Mouse (Mus musculus): Measurements from ENCODE around the gene Arhgef10l. TPM values are rescaled to one million over a fixed set of nuclear protein-coding genes. Genes with fewer than 3 reads are reported as not detected.
A peak's percentile ranks its signal among the peaks of the same experiment; 100 is the strongest.
"Not testable (repeated sequence)": the region's sequence is repeated elsewhere in the genome, so short reads cannot be mapped to it uniquely, and the experiment has no call there.

The Arhgef10l gene
- polyA plus RNA-seq, 1 experiment from 2014 or later: 15.8 TPM

DNA sequence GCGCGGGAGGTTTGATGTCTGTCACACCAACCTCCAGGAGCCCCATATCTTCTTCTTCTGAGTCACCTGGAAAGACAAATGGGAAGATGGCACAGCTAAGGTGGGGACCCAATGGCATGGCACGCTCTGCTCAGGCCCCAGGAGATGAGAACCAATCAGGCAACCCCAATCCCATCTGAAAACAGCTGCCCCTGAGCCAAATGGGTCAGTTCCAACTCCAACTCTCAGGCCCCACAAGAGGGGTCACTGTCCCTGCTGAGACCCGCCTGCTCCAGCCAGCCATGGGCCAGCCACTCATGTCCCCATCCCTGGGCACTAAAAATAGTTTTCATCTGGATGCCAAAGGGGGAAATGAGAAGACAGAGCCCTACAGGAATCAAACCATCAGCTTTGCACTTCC lies 84.9 kb downstream of the Arhgef10l start:
- 91% methylated on average over 4 of the region's 4 CpGs for WGBS
- no peak overlapping the region for H3K4me3 ChIP-seq (ENCODE audit: low read length)
- peak overlapping the region; percentile 56; the same call in 1 of the 2 replicates for H3K27ac ChIP-seq (ENCODE audit: low read length)
- no peaks in the 10 kb centered on the region for H3K9me3 ChIP-seq (ENCODE audit: control insufficient read depth, low read length)
- H3K9ac ChIP-seq (ENCODE audit: low read length): no peak overlapping the region
- H3K4me1 ChIP-seq (replicated peaks; ENCODE audit: control insufficient read depth, insufficient read depth, low read length): peaks cover 6% of the 10 kb centered on the region
- peak; percentile 23; the same call in 1 of the 2 replicates for ATAC-seq (ENCODE audit: low read depth)
- 0 out of 2 replicates have a peak overlapping the region, but pooled peaks have one; percentile 4 for H3K4me2 ChIP-seq (ENCODE audit: low read depth, low read length)
- H3K27me3 ChIP-seq (ENCODE audit: control insufficient read depth, insufficient read depth, low read depth, low read length): no peaks in the 10 kb centered on the region
- H3K36me3 ChIP-seq (ENCODE audit: control insufficient read depth, insufficient read depth, low read length): peaks cover 11% of the 10 kb centered on the region

- Histone ChIP-seq H3K9me3 (ENCODE audit: control insufficient read depth, low read length) (no peaks in the 10 kb centered on the region), H3K4me3 (ENCODE audit: low read length) (no peak overlapping the region), H3K36me3 (ENCODE audit: control insufficient read depth, insufficient read depth, low read length) (peaks cover 11% of the 10 kb centered on the region), H3K27ac (ENCODE audit: low read length) (no peak overlapping the region), H3K4me1 (replicated peaks; ENCODE audit: control insufficient read depth, insufficient read depth, low read length) (peaks cover 6% of the 10 kb centered on the region), H3K4me2 (ENCODE audit: low read depth, low read length) (no peak overlapping the region), H3K9ac (ENCODE audit: low read length) (no peak overlapping the region), H3K27me3 (ENCODE audit: control insufficient read depth, insufficient read depth, low read depth, low read length) (no peaks in the 10 kb centered on the region)
- WGBS: 75% methylated on average over 8 of the region's 8 CpGs
- no peak for ATAC-seq (ENCODE audit: low read depth)
These were observed 86.2 kb downstream of the Arhgef10l start for GRCm38 (mm10) chr4:140579576-140579975.

GRCm38 (mm10) chr4:140579149-140579548 lies 86.7 kb downstream of the Arhgef10l start:
- Histone ChIP-seq H3K27me3 (ENCODE audit: control insufficient read depth, insufficient read depth, low read depth, low read length) (no peaks in the 10 kb centered on the region), H3K4me3 (ENCODE audit: low read length) (no peak overlapping the region), H3K4me1 (replicated peaks; ENCODE audit: control insufficient read depth, insufficient read depth, low read length) (peaks cover 6% of the 10 kb centered on the region), H3K9ac (ENCODE audit: low read length) (no peak overlapping the region), H3K36me3 (ENCODE audit: control insufficient read depth, insufficient read depth, low read length) (peaks cover 11% of the 10 kb centered on the region), H3K4me2 (ENCODE audit: low read depth, low read length) (no peak overlapping the region), H3K9me3 (ENCODE audit: control insufficient read depth, low read length) (no peaks in the 10 kb centered on the region), H3K27ac (ENCODE audit: low read length) (no peak overlapping the region)
- ATAC-seq (ENCODE audit: low read depth): no peak
- 96% methylated on average over 13 of the region's 13 CpGs for WGBS

DNA sequence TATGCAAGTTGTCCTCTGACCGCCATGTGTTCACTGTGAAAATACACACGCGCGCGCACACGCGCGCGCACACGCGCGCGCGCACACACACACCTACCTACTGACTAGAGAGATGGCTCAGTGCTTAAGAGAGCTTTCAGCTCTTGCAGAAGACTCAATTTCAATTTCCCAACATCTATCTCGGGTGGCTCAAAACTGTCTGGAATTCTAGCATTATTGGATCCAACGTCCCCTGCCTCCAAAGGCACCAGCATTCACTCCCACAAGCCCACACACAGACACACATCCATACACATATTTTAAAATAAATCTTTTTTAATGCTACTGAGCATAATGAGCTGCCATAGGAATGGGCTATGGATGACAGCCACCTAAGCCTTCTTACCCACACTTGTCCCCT lies 89.2 kb downstream of the Arhgef10l start:
- no peak overlapping the region for H3K27ac ChIP-seq (ENCODE audit: low read length)

GRCm38 (mm10) chr4:140574863-140575262 lies 90.9 kb downstream of the Arhgef10l start:
- not testable (repeated sequence) for H3K4me2 ChIP-seq (ENCODE audit: low read depth, low read length); H3K4me1 ChIP-seq (replicated peaks; ENCODE audit: control insufficient read depth, insufficient read depth, low read length); H3K9ac ChIP-seq (ENCODE audit: low read length); H3K4me3 ChIP-seq (ENCODE audit: low read length); H3K27ac ChIP-seq (ENCODE audit: low read length); ATAC-seq (ENCODE audit: low read depth); H3K9me3 ChIP-seq (ENCODE audit: control insufficient read depth, low read length); H3K27me3 ChIP-seq (ENCODE audit: control insufficient read depth, insufficient read depth, low read depth, low read length)
- WGBS: 84% methylated on average over 7 of the region's 7 CpGs
- peaks cover 20% of the 10 kb centered on the region for H3K36me3 ChIP-seq (ENCODE audit: control insufficient read depth, insufficient read depth, low read length)

More for the DNA sequence above, 89.2 kb downstream of the Arhgef10l start:
- no peaks in the 10 kb centered on the region for H3K4me1 ChIP-seq (replicated peaks; ENCODE audit: control insufficient read depth, insufficient read depth, low read length)
- ATAC-seq (ENCODE audit: low read depth): no peak
- H3K9me3 ChIP-seq (ENCODE audit: control insufficient read depth, low read length): no peaks in the 10 kb centered on the region
- no peaks in the 10 kb centered on the region for H3K27me3 ChIP-seq (ENCODE audit: control insufficient read depth, insufficient read depth, low read depth, low read length)
- no peak overlapping the region for H3K4me2 ChIP-seq (ENCODE audit: low read depth, low read length)
- no peak overlapping the region for H3K9ac ChIP-seq (ENCODE audit: low read length)
- H3K36me3 ChIP-seq (ENCODE audit: control insufficient read depth, insufficient read depth, low read length): peaks cover 18% of the 10 kb centered on the region
- 98% methylated on average over 16 of the region's 16 CpGs for WGBS
- no peak overlapping the region for H3K4me3 ChIP-seq (ENCODE audit: low read length)

GRCm38 (mm10) chr4:140572376-140572775 lies 93.4 kb downstream of the Arhgef10l start:
- peaks cover 28% of the 10 kb centered on the region for H3K36me3 ChIP-seq (ENCODE audit: control insufficient read depth, insufficient read depth, low read length)
- WGBS: 83% methylated on average over 17 of the region's 17 CpGs
- H3K4me1 ChIP-seq (replicated peaks; ENCODE audit: control insufficient read depth, insufficient read depth, low read length): no peaks in the 10 kb centered on the region
- H3K9me3 ChIP-seq (ENCODE audit: control insufficient read depth, low read length): no peaks in the 10 kb centered on the region
- no peak overlapping the region for H3K9ac ChIP-seq (ENCODE audit: low read length)
- H3K27me3 ChIP-seq (ENCODE audit: control insufficient read depth, insufficient read depth, low read depth, low read length): no peaks in the 10 kb centered on the region
- no peak overlapping the region for H3K4me2 ChIP-seq (ENCODE audit: low read depth, low read length)
- no peak overlapping the region for H3K4me3 ChIP-seq (ENCODE audit: low read length)
- H3K27ac ChIP-seq (ENCODE audit: low read length): no peak overlapping the region
- no peak for ATAC-seq (ENCODE audit: low read depth)

DNA sequence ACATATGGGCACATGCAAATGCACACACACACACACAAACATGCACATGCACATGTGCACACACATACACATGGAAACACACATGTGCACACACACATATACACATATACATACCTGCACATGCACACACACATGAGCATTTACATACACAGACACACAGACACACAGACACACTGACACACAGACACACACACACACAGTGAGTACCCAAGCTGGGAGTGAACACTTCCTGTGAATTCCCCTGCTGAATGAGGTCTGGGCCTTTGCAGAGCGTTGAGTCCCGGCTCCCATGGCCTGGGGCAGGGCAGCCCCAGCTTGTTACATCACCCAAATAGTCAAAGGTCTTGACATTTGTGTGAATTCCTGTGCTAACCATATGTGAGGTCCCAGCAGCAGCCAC lies 96.4 kb downstream of the Arhgef10l start:
- Histone ChIP-seq H3K27me3 (ENCODE audit: control insufficient read depth, insufficient read depth, low read depth, low read length) (no peaks in the 10 kb centered on the region), H3K4me3 (ENCODE audit: low read length) (no peak overlapping the region), H3K27ac (ENCODE audit: low read length) (no peak overlapping the region), H3K36me3 (ENCODE audit: control insufficient read depth, insufficient read depth, low read length) (peaks cover 32% of the 10 kb centered on the region), H3K9ac (ENCODE audit: low read length) (no peak overlapping the region), H3K4me2 (ENCODE audit: low read depth, low read length) (no peak overlapping the region), H3K4me1 (replicated peaks; ENCODE audit: control insufficient read depth, insufficient read depth, low read length) (no peaks in the 10 kb centered on the region), H3K9me3 (ENCODE audit: control insufficient read depth, low read length) (no peaks in the 10 kb centered on the region)
- ATAC-seq (ENCODE audit: low read depth): no peak
- WGBS: 93% methylated on average over 2 of the region's 2 CpGs

- no peak overlapping the region for H3K9ac ChIP-seq (ENCODE audit: low read length)
- H3K27ac ChIP-seq (ENCODE audit: low read length): no peak overlapping the region
- H3K4me1 ChIP-seq (replicated peaks; ENCODE audit: control insufficient read depth, insufficient read depth, low read length): no peaks in the 10 kb centered on the region
- ATAC-seq (ENCODE audit: low read depth): no peak
- H3K27me3 ChIP-seq (ENCODE audit: control insufficient read depth, insufficient read depth, low read depth, low read length): no peaks in the 10 kb centered on the region
- 94% methylated on average over 11 of the region's 11 CpGs for WGBS
- H3K4me2 ChIP-seq (ENCODE audit: low read depth, low read length): no peak overlapping the region
- H3K9me3 ChIP-seq (ENCODE audit: control insufficient read depth, low read length): no peaks in the 10 kb centered on the region
- peaks cover 29% of the 10 kb centered on the region for H3K36me3 ChIP-seq (ENCODE audit: control insufficient read depth, insufficient read depth, low read length)
- no peak overlapping the region for H3K4me3 ChIP-seq (ENCODE audit: low read length)
These were observed 97.8 kb downstream of the Arhgef10l start for GRCm38 (mm10) chr4:140567911-140568480.

- ATAC-seq (ENCODE audit: low read depth): no peak
- 87% methylated on average over 14 of the region's 14 CpGs for WGBS
These were observed 99.0 kb downstream of the Arhgef10l start for GRCm38 (mm10) chr4:140566785-140567184.

DNA sequence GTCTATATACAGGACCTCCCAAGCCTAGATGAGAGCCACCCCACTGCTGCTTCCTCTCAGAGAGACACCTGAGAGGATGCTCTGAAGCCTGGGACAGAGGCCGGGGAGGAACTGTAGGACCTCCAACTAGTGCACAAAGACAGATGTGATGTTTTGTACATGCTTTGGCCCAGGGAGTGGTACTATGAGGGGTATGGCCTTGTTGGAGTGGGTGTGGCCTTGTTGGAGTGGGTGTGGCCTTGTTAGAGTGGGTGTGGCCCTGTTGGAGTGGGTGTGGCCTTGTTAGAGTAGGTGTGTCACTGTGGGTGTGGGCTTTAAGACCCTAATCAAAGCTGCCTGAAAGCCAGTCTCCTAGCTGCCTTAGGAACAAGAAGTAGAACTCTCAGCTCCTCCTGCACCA lies 101.4 kb downstream of the Arhgef10l start:
- not testable (repeated sequence) for H3K27me3 ChIP-seq (ENCODE audit: control insufficient read depth, insufficient read depth, low read depth, low read length); H3K9ac ChIP-seq (ENCODE audit: low read length); H3K27ac ChIP-seq (ENCODE audit: low read length); ATAC-seq (ENCODE audit: low read depth); H3K4me2 ChIP-seq (ENCODE audit: low read depth, low read length); H3K4me1 ChIP-seq (replicated peaks; ENCODE audit: control insufficient read depth, insufficient read depth, low read length); H3K9me3 ChIP-seq (ENCODE audit: control insufficient read depth, low read length); H3K4me3 ChIP-seq (ENCODE audit: low read length)
- peaks cover 40% of the 10 kb centered on the region for H3K36me3 ChIP-seq (ENCODE audit: control insufficient read depth, insufficient read depth, low read length)
- 96% methylated on average over 1 of the region's 1 CpGs for WGBS

More at GRCm38 (mm10) chr4:140566785-140567184, 99.0 kb downstream of the Arhgef10l start:
- Histone ChIP-seq H3K4me1 (replicated peaks; ENCODE audit: control insufficient read depth, insufficient read depth, low read length) (no peaks in the 10 kb centered on the region), H3K27me3 (ENCODE audit: control insufficient read depth, insufficient read depth, low read depth, low read length) (no peaks in the 10 kb centered on the region), H3K27ac (ENCODE audit: low read length) (no peak overlapping the region), H3K9me3 (ENCODE audit: control insufficient read depth, low read length) (peaks cover 3% of the 10 kb centered on the region), H3K9ac (ENCODE audit: low read length) (no peak overlapping the region), H3K36me3 (ENCODE audit: control insufficient read depth, insufficient read depth, low read length) (peaks cover 34% of the 10 kb centered on the region), H3K4me3 (ENCODE audit: low read length) (no peak overlapping the region), H3K4me2 (ENCODE audit: low read depth, low read length) (no peak overlapping the region)

Data from lung, embryonic 16.5 days (tissue).